Mouse (Mus musculus) thymus, postnatal 0 days (tissue): ENCODE results near the gene Grid2. TPM values are rescaled to one million over a fixed set of nuclear protein-coding genes. Genes with fewer than 3 reads are reported as not detected.

Experiments used
- DNase-seq: peaks from one replicate; pipeline ENCODE4 v3.0.0-alpha.2; 2015; ENCODE audit warnings: low spot score
- polyA plus RNA-seq: library from polyadenylated mRNA; unstranded; fragments of >200 nt; fragmentation: Nextera tagmentation; extraction: Ambion mirVana; gene quantifications from 2 replicates; pipeline ENCODE4 v1.2.1, GENCODE M21; 2015

Gene Grid2
- polyA plus RNA-seq, 1 experiment from 2014 or later, result 0.09 TPM

DNA sequence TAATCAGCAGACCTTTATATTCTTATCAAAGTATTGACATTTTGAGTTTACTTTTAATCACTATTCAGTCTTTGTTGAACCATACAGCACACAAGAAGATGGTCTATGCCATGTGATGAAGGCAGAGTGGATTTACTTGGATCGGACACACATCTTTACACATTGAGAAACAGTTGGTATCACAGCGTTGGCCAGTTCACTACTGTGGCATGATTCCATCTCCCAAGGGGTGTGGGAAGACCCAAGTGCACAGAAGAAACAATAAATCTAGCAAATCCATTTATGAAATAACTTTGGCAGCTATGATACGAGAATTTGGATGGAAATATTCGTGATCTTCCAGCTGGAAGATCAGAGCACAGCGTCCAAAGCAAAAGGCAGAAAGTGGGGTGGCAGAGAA lies 792.3 kb downstream of the Grid2 start:
- no peak for DNase-seq

GRCm38 (mm10) chr6:64063858-64064257 lies 808.2 kb downstream of the Grid2 start:
- no peak for DNase-seq

- DNase-seq, result no peak
Measured at GRCm38 (mm10) chr6:64064704-64065103, 809.0 kb downstream of the Grid2 start.

DNA sequence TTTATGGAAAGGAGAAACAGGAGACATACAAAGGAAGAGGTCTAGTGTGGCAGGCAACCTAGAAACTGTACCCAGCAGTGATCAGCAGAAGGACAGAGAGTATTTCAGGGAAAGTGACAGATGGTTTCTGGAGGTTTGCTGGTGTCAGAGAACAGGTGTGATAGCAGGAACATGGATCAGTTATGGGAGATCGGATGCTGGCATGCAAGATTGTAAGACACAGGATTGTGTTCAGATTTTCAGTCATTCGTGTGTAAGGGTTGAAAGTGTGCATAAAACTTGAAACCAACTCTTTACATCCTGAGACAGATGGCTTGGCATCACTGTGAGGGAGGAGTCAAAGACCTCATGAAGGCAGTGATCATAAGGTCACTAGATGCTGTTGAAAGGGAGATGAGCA lies 817.7 kb downstream of the Grid2 start:
- no peak for DNase-seq

GRCm38 (mm10) chr6:64077911-64078310 lies 822.2 kb downstream of the Grid2 start:
- DNase-seq, result no peak

- DNase-seq, result no peak
Measured at GRCm38 (mm10) chr6:64098662-64099061, 843.0 kb downstream of the Grid2 start.

- no peak for DNase-seq
Measured at GRCm38 (mm10) chr6:64114594-64114993, 858.9 kb downstream of the Grid2 start.

GRCm38 (mm10) chr6:64136275-64136674 lies 880.6 kb downstream of the Grid2 start:
- no peak for DNase-seq

DNA sequence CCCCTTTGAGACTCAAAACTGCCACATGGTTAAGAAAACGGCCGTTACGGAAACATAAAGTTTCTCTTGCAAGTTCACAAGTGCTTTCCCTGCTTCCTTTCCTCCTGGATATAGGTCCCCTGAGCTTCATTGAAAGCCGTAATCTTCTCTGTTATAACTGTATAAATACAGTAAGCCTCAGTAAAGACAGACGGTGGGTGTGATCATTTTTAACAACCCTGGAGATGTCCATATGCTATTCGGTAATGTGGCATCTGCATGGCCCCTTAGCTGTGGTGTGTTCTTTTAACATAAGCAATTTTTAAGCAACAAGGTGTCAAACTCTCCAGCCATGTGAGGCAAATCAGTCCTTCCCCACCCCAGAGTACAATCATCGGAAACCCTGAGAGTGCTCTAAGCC lies 892.9 kb downstream of the Grid2 start:
- DNase-seq, result no peak

- no peak for DNase-seq
Measured at GRCm38 (mm10) chr6:64174995-64175612, 919.4 kb downstream of the Grid2 start.

GRCm38 (mm10) chr6:64193646-64194045 lies 938.0 kb downstream of the Grid2 start:
- no peak for DNase-seq

GRCm38 (mm10) chr6:64202396-64203122 lies 946.9 kb downstream of the Grid2 start:
- no peak for DNase-seq

DNA sequence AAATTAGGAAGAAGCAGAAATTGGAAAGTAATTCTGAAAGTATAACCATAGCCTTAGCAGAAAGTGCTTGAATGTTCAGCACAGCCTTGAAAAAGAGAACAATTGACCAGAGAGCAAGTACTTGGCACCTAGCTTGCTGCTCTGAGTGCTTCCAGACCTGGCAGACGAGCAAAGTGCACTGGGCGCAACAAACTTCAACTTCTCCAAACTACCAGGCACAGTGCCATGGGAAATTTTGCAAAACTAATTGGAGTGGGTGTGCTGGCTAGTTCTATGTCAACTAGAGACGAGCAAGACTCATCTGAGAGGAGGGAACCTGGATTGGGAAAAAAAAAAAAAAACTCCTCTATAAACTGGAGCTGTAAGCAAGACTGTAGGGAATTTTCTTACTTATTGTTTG lies 980.7 kb downstream of the Grid2 start:
- no peak for DNase-seq

DNA sequence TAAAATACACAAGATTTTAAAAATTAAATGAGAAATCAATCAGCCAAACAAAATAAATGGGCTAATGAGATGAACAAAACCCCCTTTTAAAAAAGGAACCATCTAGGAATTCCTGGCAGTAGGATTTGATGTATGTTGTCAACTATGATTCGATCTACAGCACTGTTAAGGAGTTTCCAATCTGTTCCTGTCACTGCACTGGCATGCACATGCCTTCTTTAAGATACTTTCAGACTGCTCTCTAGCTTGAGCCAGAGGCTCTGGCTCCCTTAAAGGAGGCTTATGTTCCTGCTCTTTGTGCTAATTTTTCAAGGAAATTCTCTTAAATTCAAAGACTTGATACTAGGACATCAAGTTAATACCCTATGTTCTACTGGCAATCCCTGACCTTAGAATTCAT lies 984.9 kb downstream of the Grid2 start:
- DNase-seq, result no peak

DNA sequence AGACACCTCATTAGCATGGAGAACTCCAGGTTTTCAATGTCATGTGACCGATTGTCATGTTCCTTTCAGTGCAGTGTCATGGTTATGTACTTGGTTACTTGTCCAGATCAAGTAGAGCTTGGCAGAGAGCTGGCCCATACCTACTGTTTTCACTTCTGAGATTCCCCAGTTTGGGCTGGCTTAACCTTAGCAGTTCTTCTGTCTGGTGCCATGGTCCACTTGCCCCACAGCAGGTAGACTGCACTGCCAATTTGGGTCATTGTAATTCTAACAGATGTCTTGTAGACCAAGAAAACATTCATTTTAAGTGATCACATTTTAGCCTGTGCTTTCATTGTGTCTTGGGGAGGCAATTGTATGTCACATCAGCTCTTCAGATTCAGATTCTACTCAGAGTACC lies 990.3 kb downstream of the Grid2 start:
- no peak for DNase-seq

DNA sequence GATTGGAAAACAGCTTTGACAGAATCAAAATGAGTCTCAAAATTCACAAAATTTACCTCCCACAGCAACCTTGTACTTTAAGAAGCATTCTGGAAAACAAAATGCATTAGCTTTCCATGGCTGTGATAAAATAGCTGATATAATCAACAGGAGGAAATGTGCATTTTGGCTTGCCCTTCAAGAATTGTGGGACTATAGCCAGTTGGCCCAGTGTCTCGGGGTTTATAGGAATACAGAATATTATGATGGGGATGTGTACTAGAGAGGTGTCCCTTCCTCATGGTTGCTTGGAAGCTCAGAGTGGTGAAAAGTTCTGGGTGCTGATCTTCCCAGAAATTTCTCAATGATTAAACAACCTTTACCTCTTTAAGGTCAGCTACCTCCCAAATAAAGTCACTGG lies 995.4 kb downstream of the Grid2 start:
- no peak for DNase-seq

GRCm38 (mm10) chr6:64263517-64263916 lies 1007.8 kb downstream of the Grid2 start:
- no peak for DNase-seq

GRCm38 (mm10) chr6:64264224-64264623 lies 1008.5 kb downstream of the Grid2 start:
- DNase-seq, result no peak

GRCm38 (mm10) chr6:64274319-64275114 lies 1018.8 kb downstream of the Grid2 start:
- DNase-seq, result no peak

- no peak for DNase-seq
Measured at GRCm38 (mm10) chr6:64279927-64280326, 1024.3 kb downstream of the Grid2 start.

- DNase-seq, result no peak
Measured at GRCm38 (mm10) chr6:64293761-64294160, 1038.1 kb downstream of the Grid2 start.

GRCm38 (mm10) chr6:64297633-64298032 lies 1042.0 kb downstream of the Grid2 start:
- no peak for DNase-seq
